Mouse (Mus musculus) monocyte, adult 5-6 weeks (primary cell): ENCODE measurements around the gene Wwox. TPM values are rescaled to one million over a fixed set of nuclear protein-coding genes. Genes with fewer than 3 reads are reported as not detected.

Experiments used
- ATAC-seq: fragments of 153-309, 156-312 bp; replicated peaks from 2 replicates; pipeline ENCODE4 v1.8.0; 2017; ENCODE audit warnings: mild to moderate bottlenecking; ENCODE audit not compliant: low TSS enrichment, insufficient number of reproducible peaks, severe bottlenecking, poor library complexity, low FRiP score
- total RNA-seq: library from RNA; stranded (forward); fragments of 200-1000, 200-491, 200-594 nt; gene quantifications from 3 replicates; pipeline ENCODE4 v1.2.3, GENCODE M21; 2017

Gene Wwox
- total RNA-seq, 1 experiment from 2014 or later: 4.3 TPM

DNA sequence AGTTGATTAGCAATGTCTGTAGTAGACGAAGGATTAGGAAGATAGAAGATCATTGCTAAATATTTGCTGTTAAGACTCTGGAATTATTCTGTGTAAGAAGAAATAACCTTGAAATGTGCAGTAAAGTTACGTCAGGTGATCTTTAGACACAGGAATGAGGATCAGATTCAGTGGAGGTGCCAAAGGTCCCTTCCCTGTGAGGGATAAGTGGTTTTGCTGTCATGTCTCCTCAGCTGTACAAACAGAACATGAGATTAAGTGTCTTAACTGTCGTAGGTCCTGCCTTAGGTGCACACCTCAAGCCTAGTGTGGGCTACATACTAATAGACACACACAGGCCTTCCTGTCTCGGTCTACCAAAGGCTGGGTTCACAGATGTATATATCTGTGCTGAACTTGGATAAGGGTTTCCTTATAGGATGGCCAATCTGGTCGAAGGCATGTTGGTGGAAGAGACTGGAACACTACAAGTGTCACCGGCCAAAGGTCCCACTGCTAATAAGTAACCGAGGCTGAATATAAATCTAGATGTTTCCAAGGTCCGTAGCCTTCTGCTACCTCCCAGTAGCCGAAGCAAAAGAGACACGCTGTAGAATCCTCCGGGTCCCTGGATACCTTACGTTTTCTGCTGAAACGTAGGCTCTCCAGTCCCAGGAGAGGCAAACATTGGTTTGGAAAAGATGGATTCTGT, 746.8 kb downstream of the Wwox start:
- no peak for ATAC-seq

DNA sequence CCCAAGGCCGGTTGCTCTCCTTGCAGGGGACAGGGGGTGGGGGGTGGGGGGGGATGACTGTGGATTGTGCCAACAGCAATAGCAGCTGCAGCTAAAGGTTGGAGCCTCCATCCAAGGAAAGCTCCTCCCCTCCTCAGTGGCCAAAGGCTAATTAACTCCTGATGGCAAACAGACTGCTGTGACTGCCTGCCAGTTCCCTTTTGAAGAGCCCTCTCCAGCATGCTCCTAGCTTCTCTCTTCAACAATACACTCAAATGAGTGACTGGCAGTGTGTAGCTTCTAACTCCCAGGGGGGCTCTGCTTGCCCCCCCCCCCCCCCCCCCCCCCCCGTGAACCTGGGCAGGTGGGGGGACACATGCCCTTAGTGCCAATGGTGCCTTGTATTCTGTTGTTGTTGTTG, 747.4 kb downstream of the Wwox start:
- ATAC-seq: no peak

DNA sequence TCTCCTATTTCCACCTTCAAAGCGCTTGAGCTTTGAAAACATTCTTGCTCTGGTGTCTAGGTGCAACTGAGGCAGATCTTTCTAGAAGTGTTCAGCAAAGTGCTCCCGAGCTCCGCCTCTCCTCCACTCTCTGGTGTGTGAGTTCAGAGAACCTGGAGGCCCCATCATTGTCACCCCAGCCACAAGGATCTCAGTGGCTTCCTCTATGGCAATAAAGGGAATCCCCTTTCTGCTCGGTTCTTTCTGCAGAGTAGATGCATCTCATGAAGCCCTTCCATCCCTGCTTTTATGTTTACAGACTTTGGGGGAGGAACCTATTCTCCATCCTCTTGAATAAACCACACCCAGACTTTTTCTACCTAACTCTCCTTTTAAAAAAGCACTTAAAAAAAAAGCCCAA, 749.0 kb downstream of the Wwox start:
- ATAC-seq: no peak

DNA sequence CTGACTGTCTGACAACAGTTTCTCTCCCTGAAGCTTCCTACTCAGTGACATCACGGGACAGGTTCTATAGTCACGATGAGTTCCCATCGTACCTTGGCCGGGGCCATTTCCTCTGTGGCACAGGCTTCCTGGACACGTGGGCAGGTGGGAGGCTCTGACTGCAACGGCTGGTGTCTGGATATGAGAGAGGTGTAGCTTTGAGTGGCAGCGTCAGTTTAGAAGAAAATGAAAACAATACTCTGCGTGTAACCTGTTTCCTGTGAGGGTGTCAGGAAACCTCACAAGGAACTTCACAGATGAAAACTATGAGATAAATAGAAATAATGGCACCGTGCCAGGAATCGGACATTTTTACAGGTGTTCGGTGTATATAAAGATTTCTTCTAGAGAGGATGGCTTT, 750.4 kb downstream of the Wwox start:
- peak; percentile 58; the same call in 1 of the 2 replicates for ATAC-seq

DNA sequence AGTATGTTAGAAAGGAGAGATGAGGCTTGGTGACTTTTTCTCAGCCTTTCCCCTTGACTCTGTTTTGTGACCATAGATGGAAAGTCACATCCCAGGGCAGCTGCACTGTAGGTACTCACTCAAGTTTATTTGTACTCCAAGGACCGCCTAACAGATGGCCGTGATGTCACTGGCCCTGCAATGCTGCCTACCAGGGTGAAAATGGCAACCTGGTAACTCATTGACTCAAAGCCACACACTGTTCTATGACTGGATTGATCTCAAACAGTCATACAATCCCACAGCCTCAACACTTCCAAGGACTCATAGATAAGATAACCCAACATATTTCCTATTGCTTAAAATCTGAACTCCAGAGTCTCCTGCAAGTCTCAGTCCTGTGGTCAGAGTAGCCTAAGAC, 754.3 kb downstream of the Wwox start:
- no peak for ATAC-seq

DNA sequence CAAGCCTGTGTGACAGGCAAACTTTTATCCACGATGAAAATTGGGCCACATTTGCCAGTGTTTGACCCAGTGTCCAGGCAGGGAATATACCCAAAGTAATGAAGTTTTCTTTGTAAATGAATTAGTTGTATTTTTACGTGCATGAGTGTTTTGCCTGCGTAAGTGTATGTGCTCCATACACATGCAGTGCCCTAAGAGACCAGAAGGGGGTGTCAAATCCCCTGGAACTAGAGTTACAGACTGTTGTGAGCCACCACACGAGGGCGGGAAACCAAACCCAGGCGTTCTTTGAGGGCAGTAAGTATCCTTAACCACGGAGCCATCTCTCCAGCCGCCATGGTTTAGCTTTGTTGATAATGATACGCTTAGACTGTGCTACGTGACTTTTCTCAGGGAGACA, 755.9 kb downstream of the Wwox start:
- no peak for ATAC-seq

DNA sequence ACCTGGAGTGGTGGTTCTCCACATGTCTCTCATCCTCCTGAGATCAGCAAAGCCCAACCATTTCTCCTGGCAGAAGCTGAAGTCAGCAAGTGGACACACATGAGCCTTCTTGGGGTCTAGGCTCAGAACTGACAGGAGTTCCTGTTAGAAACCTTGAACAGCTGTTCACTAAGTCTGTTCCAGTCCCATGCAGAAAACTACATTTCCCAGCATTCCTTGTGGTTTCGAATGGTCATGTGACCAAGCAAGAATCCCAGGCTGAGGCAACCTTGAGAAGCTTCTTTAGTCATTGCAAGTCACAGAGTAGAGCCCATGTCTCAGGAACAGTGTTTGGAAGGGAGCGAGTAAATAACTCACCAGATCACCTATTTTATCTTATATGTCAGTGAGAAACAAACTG, 757.4 kb downstream of the Wwox start:
- ATAC-seq: no peak

DNA sequence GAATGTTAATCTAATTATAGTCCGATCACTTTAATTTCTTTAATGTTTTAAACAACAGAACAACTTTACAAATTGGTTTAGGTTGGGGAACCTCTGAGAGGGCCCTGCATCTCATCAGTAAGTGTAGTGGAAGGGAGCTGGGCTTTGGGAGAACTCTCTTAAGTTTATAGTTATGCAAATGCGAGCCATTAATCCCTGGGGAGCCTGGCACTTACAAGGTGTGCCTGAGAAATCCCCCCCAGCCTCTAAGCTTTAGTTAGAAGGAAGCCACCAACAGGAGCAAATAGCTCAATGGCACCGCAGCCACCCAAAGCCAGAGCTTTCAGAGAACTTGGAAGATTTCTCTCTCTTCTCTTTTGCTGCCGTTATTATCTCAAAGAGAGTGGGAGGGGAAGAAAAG, 759.7 kb downstream of the Wwox start:
- ATAC-seq: no peak

DNA sequence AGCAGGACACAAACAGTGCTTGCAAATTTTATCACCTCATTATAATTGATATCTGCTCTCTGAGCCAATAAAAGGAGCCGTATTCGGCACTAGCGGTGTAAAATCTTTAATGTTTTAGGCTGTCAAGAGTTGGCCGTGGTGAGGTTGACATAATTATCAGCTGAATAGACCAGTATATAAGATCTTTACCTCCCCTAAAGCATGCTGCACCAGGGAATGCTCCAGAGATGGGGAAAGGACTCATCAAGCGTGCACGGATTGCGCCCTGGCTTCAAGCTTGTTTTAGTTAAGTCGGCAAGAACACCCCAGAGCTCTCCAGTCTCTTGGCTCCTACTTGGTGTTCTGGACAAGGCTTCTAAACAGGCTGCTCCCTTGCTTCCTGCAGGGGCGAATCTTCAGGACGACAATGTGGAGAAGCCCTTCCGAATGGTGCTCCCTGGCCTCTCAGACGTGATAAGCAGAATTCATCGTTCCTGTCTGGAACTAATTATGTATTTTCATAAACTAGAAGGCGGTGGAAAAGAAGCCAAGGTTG, 760.2 kb downstream of the Wwox start:
- no peak for ATAC-seq

DNA sequence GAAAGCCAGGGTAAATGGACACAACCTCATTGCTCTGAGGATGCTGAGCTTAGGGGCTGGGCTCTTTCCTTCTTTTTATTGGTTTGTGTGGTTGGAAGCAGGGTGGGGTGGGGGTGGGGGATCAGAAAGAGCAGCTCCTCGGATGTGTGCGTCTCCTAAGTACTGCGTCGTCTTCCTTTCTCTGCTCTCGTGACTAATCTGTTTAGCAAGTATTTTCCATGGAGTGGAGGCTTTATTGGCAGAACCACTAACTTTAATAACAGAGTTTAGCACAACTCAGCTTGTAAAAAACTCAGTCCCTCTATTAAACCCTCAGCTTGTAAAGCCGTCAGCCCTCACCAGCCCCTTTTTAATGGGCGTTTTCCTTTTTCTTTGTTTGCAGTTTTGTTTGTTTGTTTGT, 762.3 kb downstream of the Wwox start:
- no peak for ATAC-seq

DNA sequence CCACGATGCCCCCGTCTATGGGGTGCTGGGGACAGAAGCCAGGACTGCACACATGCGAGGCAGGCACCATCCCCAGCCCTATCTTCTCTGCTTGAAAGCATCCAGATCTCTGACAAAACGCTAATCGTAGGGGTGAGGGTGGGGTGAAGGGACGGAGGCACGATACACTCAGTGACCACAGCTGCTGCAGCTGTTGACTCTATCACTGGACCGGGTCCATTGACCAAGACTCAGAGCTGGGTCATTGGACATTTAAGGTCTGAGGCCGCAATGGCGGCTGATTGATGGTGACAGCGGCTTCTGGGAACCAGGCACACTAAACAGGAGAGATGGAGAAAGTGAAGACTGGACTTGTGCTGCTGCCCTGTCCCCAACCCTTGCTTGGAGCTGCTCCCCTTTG, 768.0 kb downstream of the Wwox start:
- no peak for ATAC-seq

DNA sequence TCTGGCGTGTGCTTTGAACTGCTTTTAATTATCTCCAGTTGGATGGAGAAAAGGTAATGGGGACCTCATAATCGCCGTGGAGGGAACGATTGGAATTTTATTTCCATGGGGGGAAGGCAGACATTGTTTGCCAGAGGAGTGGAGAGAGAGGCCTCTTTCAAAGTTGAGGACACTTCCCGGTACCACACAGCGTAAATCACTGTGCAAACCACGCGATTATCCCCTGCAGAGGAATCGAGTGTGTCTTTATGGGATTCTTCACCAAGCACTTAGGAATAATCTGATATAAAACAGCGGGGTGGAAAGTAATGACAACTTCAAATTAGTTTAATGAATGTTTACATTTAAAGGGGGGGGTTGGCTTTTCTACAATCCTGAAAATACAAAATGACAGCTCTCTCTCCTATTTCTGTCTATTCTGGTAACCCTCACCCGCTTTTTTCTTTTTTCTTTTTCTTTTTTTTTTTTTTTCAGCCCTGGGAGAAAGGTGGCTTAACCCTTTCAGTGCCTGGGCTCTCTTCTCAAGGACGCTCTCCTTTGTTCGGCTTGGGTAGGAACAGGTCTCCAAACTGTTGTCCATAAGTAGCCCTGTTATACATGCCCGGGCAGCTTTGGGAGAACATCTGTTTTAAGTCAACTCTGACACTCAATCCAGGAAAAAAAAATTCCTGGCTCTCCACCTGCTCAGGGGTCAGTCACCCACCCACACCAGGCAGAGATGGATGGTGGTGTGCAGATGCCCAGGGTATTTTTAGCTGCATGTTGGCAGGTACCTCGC, 769.1 kb downstream of the Wwox start:
- no peak for ATAC-seq

DNA sequence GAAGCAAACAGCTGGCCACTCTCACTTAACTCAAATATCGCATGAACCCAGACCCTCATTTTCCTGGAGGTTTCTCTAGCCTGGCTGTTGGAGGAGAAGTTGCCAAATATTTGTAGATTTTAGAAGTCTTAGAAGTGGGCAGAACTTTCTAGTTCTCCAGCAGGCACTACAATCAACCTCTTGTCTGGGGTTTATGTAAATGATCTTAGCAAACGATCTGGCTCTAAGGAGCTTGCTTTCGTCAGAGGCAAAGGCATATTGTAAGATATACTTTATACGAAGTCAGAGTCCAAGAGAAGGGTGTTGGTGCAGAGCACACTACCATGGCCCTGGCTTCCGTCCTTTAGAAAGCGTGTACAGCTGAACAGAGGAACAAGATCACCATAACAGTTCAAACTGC, 770.6 kb downstream of the Wwox start:
- ATAC-seq: no peak

DNA sequence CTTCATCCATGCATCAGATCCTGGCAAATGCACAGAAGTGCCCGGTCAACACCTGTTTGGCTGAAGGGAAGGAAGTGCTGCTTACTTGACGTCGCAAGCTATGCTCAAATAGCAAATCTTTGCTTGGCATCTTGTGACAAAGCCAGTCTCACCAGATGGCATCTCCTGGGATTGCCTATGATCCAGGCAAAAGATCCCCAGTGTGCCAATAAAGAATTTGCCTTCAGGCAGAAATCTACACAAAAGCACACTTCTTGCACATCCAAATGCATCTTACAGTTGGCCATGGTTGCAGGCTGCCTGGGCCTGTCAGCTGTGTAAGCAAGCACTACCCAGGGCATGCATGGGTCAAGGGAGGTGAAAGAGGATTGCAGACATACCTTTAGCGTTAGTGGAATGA, 773.7 kb downstream of the Wwox start:
- ATAC-seq: no peak

DNA sequence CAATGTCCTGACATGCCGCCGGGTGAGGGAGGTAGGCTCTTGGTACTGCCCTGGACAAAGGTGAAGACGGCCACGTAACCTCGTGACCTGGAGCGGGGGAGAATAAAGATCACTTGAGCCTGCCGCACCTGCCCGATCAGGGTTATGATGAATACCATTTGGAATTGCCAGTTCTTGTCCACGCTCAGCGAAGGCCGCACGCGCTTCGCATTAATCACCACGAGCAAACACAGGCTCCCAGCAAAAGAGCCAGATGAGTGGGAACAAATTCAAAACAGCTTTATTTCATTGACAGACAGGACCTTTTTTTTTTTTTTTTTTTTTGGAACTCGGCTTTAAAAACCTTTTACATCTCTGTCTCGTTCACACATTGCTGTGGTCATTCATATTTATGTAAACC, 775.4 kb downstream of the Wwox start:
- ATAC-seq: no peak

DNA sequence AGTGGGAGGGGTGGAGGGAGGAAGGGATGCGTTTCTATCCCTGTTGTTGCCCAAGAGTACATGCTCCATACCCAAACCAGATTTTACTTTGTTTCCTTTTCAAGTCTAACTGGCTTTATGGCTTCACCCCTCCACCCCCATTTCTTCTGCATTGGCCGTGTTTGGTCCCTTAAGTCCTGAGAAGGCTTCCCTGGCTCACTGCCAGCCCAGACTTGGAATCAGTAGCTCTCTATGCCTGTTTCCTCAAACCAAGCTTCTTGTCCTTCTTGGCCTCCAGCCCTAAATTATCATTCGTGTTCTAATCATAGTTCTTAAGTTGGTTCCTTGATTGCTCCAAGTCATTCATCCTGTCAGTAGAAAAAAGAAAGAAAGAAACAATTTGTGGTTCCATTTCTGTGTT, 777.3 kb downstream of the Wwox start:
- ATAC-seq: no peak

DNA sequence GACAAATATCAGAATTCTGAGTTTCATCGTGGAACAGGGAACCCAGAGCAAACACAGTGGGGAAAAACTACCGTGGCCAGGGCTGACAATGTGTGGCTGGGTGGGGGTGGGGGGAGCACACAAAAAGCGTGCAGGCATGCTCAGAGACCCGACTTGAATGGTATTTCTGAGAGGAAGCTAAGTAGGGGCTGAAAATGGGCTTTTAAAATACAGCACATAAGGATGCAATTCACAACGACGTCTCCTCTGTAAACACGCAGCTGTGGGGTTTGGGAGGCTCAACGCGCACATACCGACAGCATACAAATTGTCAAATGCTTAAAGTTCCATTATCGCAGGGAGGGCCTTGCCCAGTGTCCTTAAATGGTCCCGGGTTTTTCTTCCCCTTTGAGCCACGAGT, 783.1 kb downstream of the Wwox start:
- ATAC-seq: no peak

DNA sequence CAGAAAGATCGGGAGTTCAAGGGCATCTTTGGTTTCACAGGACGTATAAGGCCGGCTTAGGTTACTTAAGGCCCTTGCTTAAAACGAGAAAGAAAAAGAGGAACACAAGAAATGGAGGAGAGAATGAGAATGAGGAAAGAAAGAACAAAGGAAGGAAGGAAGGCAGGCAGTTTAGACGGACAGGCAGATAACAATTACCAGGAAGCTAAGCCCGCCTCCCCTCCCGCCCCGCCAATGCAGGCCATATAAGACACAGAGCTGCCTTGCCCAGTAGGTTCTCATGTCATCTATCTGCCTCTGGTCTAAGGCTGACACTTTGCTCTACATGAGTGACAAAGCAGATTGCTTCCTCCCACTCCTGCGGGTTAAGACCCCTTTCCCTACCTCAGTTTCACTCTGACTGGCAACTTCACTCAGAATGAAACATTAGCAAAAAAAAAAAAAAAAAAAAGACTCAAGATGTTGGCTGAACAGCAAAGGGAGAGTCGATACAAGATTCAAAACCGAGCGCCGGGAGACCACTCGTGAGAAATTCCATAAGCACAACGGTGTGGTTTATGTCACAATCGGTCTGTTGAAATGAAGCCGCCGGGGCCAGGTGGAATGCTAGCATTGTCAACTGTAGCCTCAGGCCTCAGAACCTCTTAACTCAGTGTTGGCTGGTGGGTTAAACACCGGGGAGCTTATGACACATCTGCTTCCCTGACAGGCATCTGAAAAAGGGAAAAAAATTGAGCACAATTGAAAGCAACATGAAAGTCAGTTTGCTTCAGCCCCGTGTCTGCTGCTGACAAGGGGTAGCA, 787.5 kb downstream of the Wwox start:
- ATAC-seq: no peak

DNA sequence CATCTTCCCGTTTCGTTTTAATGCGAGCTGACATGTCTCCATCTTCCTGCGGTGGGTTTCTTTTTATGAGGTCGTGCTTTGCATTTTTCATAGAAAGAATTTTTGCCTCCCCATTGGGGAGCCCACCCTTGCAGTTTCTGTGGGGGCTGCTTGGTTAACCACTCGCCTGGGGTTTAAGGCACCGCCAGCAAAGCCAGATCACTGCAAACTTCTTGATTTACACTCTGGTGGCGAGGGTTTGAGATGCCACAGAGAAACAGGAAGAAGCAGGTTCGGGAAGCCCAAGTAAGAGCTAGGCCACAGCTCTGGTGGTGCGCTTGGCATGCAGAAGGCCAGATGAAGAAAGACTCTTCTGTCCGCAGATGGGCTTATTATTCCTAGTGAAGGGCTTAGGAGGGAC, 789.4 kb downstream of the Wwox start:
- ATAC-seq: no peak
